Mouse (Mus musculus) kidney, postnatal 25 days (tissue): ENCODE measurements at regions not wholly inside any gene's neighbourhood (a gene's known extent, or its start where the extent isn't known, plus 50 kb on each side); places are given as distances from the start of the nearest gene placed in this dataset.
A peak's percentile ranks its signal among the peaks of the same experiment; 100 is the strongest.

Source experiments
- DNase-seq, 2 experiments: peaks; one replicate each; pipeline ENCODE4 v3.0.0; 2021; ENCODE audit warnings: mixed read lengths in 2 of 2

- DNase-seq: no peak
These were observed 68.3 kb upstream of the Marcks start for GRCm38 (mm10) chr10:37206986-37207385.

GRCm38 (mm10) chr10:37206546-37206945 is 67.8 kb upstream of the Marcks start:
- no peak for DNase-seq

- DNase-seq: no peak
These were observed 65.0 kb upstream of the Marcks start for GRCm38 (mm10) chr10:37203709-37204108.

- no peak for DNase-seq
These were observed 56.2 kb upstream of the Marcks start for GRCm38 (mm10) chr10:37194798-37195453.

GRCm38 (mm10) chr10:37194131-37194797 is 55.5 kb upstream of the Marcks start:
- peak; percentile 7 to 44 for DNase-seq

- no peak for DNase-seq
These were observed 53.9 kb upstream of the Marcks start for GRCm38 (mm10) chr10:37192661-37193060.

- DNase-seq: no peak
These were observed 51.4 kb upstream of the Marcks start for GRCm38 (mm10) chr10:37190092-37190491.
